Mouse (Mus musculus): Measurements from ENCODE around the gene Tdrd3. TPM values are rescaled to one million over a fixed set of nuclear protein-coding genes. Genes with fewer than 3 reads are reported as not detected.
A peak's percentile ranks its signal among the peaks of the same experiment; 100 is the strongest.

Tdrd3 gene
- polyA plus RNA-seq, 1 experiment, result 21.9 TPM

GRCm38 (mm10) chr14:87549986-87550385 is 133.5 kb downstream of the Tdrd3 start:
- WGBS, result 95% methylated on average over 6 of the region's 6 CpGs
- Histone ChIP-seq H3K4me1 (ENCODE audit: control insufficient read depth, insufficient read depth, low read length) (no peaks in the 10 kb centered on the region), H3K27ac (ENCODE audit: insufficient read depth, low read length) (no peak overlapping the region), H3K27me3 (ENCODE audit: control insufficient read depth, insufficient read depth, low read length) (no peaks in the 10 kb centered on the region), H3K4me3 (replicated peaks; ENCODE audit: insufficient read depth, low read depth, low read length) (no peak overlapping the region)
- DNase-seq, result no peak
- no peak for TF ChIP-seq CTCF (IDR thresholded peaks at IDR 0.05; ENCODE audit: borderline replicate concordance, insufficient read depth, low read depth, low read length)

- H3K4me3 ChIP-seq (replicated peaks; ENCODE audit: insufficient read depth, low read depth, low read length), result no peak overlapping the region
- no peaks in the 10 kb centered on the region for H3K4me1 ChIP-seq (ENCODE audit: control insufficient read depth, insufficient read depth, low read length)
- no peaks in the 10 kb centered on the region for H3K27me3 ChIP-seq (ENCODE audit: control insufficient read depth, insufficient read depth, low read length)
- no peak for TF ChIP-seq POLR2A (IDR thresholded peaks at IDR 0.05; ENCODE audit: borderline replicate concordance, insufficient read depth, low read length)
- no peak for TF ChIP-seq CTCF (IDR thresholded peaks at IDR 0.05; ENCODE audit: borderline replicate concordance, insufficient read depth, low read depth, low read length)
- no peak overlapping the region for H3K27ac ChIP-seq (ENCODE audit: insufficient read depth, low read length)
- no peak for DNase-seq
- WGBS, result 56% methylated on average over 3 of the region's 3 CpGs
These were observed 135.8 kb downstream of the Tdrd3 start for GRCm38 (mm10) chr14:87552211-87552610.

GRCm38 (mm10) chr14:87563841-87564240 is 147.4 kb downstream of the Tdrd3 start:
- WGBS, result 87% methylated on average over 9 of the region's 9 CpGs
- Histone ChIP-seq H3K27me3 (ENCODE audit: control insufficient read depth, insufficient read depth, low read length) (no peaks in the 10 kb centered on the region), H3K4me3 (replicated peaks; ENCODE audit: insufficient read depth, low read depth, low read length) (no peak overlapping the region), H3K27ac (ENCODE audit: insufficient read depth, low read length) (no peak overlapping the region), H3K4me1 (ENCODE audit: control insufficient read depth, insufficient read depth, low read length) (no peaks in the 10 kb centered on the region)
- DNase-seq, result no peak
- TF ChIP-seq CTCF (IDR thresholded peaks at IDR 0.05; ENCODE audit: borderline replicate concordance, insufficient read depth, low read depth, low read length) (no peak), POLR2A (IDR thresholded peaks at IDR 0.05; ENCODE audit: borderline replicate concordance, insufficient read depth, low read length) (no peak)

GRCm38 (mm10) chr14:87566211-87566610 is 149.8 kb downstream of the Tdrd3 start:
- TF ChIP-seq CTCF (IDR thresholded peaks at IDR 0.05; ENCODE audit: borderline replicate concordance, insufficient read depth, low read depth, low read length), result peak; percentile 33; the same call in 1 of the 2 replicates
- no peak for TF ChIP-seq POLR2A (IDR thresholded peaks at IDR 0.05; ENCODE audit: borderline replicate concordance, insufficient read depth, low read length)
- H3K4me3 ChIP-seq (replicated peaks; ENCODE audit: insufficient read depth, low read depth, low read length), result no peak overlapping the region
- H3K27me3 ChIP-seq (ENCODE audit: control insufficient read depth, insufficient read depth, low read length), result no peaks in the 10 kb centered on the region
- no peak overlapping the region for H3K27ac ChIP-seq (ENCODE audit: insufficient read depth, low read length)
- 50% methylated on average over 7 of the region's 7 CpGs for WGBS
- DNase-seq, result peak in 1 of 2 experiments; percentile 10
- no peaks in the 10 kb centered on the region for H3K4me1 ChIP-seq (ENCODE audit: control insufficient read depth, insufficient read depth, low read length)

GRCm38 (mm10) chr14:87567034-87567461 is 150.6 kb downstream of the Tdrd3 start:
- H3K27me3 ChIP-seq (ENCODE audit: control insufficient read depth, insufficient read depth, low read length), result no peaks in the 10 kb centered on the region
- WGBS, result 38% methylated on average over 3 of the region's 3 CpGs
- TF ChIP-seq CTCF (IDR thresholded peaks at IDR 0.05; ENCODE audit: borderline replicate concordance, insufficient read depth, low read depth, low read length) (peak; percentile 27; the same call in 1 of the 2 replicates), POLR2A (IDR thresholded peaks at IDR 0.05; ENCODE audit: borderline replicate concordance, insufficient read depth, low read length) (no peak)
- H3K4me1 ChIP-seq (ENCODE audit: control insufficient read depth, insufficient read depth, low read length), result no peaks in the 10 kb centered on the region
- DNase-seq, result no peak
- H3K4me3 ChIP-seq (replicated peaks; ENCODE audit: insufficient read depth, low read depth, low read length), result no peak overlapping the region
- H3K27ac ChIP-seq (ENCODE audit: insufficient read depth, low read length), result no peak overlapping the region

- H3K27me3 ChIP-seq (ENCODE audit: control insufficient read depth, insufficient read depth, low read length), result no peaks in the 10 kb centered on the region
- no peaks in the 10 kb centered on the region for H3K4me1 ChIP-seq (ENCODE audit: control insufficient read depth, insufficient read depth, low read length)
- TF ChIP-seq CTCF (IDR thresholded peaks at IDR 0.05; ENCODE audit: borderline replicate concordance, insufficient read depth, low read depth, low read length), result no peak
- no peak for TF ChIP-seq POLR2A (IDR thresholded peaks at IDR 0.05; ENCODE audit: borderline replicate concordance, insufficient read depth, low read length)
- peak overlapping the region; percentile 56 for H3K4me3 ChIP-seq (replicated peaks; ENCODE audit: insufficient read depth, low read depth, low read length)
- H3K27ac ChIP-seq (ENCODE audit: insufficient read depth, low read length), result no peak overlapping the region
- peak; percentile 38 to 44 for DNase-seq
- WGBS, result 6% methylated on average over 20 of the region's 20 CpGs
These were observed 151.4 kb downstream of the Tdrd3 start for GRCm38 (mm10) chr14:87567626-87568446.

GRCm38 (mm10) chr14:87568447-87568908 is 152.0 kb downstream of the Tdrd3 start:
- Histone ChIP-seq H3K4me3 (replicated peaks; ENCODE audit: insufficient read depth, low read depth, low read length) (peak overlapping the region; percentile 56), H3K27me3 (ENCODE audit: control insufficient read depth, insufficient read depth, low read length) (no peaks in the 10 kb centered on the region), H3K27ac (ENCODE audit: insufficient read depth, low read length) (no peak overlapping the region), H3K4me1 (ENCODE audit: control insufficient read depth, insufficient read depth, low read length) (no peaks in the 10 kb centered on the region)
- under 1% methylated on average over 15 of the region's 15 CpGs for WGBS
- TF ChIP-seq POLR2A (IDR thresholded peaks at IDR 0.05; ENCODE audit: borderline replicate concordance, insufficient read depth, low read length) (no peak), CTCF (IDR thresholded peaks at IDR 0.05; ENCODE audit: borderline replicate concordance, insufficient read depth, low read depth, low read length) (no peak)
- DNase-seq, result peak; percentile 46 to 48

- 99% methylated on average over 2 of the region's 2 CpGs for WGBS
- DNase-seq, result no peak
- Histone ChIP-seq H3K4me1 (ENCODE audit: control insufficient read depth, insufficient read depth, low read length) (no peaks in the 10 kb centered on the region), H3K27ac (ENCODE audit: insufficient read depth, low read length) (no peak overlapping the region), H3K27me3 (ENCODE audit: control insufficient read depth, insufficient read depth, low read length) (no peaks in the 10 kb centered on the region), H3K4me3 (replicated peaks; ENCODE audit: insufficient read depth, low read depth, low read length) (no peak overlapping the region)
- TF ChIP-seq CTCF (IDR thresholded peaks at IDR 0.05; ENCODE audit: borderline replicate concordance, insufficient read depth, low read depth, low read length) (no peak), POLR2A (IDR thresholded peaks at IDR 0.05; ENCODE audit: borderline replicate concordance, insufficient read depth, low read length) (no peak)
These were observed 153.0 kb downstream of the Tdrd3 start for GRCm38 (mm10) chr14:87569471-87569870.
